Mouse (Mus musculus) thymus, postnatal 25 days (tissue): ENCODE results near the gene Pcna.
"Not testable (repeated sequence)": the region's sequence is repeated elsewhere in the genome, so short reads cannot be mapped to it uniquely, and the experiment has no call there.

ENCODE experiments used
- DNase-seq: peaks from one replicate; pipeline ENCODE4 v3.0.0; 2022

Gene Pcna

DNA sequence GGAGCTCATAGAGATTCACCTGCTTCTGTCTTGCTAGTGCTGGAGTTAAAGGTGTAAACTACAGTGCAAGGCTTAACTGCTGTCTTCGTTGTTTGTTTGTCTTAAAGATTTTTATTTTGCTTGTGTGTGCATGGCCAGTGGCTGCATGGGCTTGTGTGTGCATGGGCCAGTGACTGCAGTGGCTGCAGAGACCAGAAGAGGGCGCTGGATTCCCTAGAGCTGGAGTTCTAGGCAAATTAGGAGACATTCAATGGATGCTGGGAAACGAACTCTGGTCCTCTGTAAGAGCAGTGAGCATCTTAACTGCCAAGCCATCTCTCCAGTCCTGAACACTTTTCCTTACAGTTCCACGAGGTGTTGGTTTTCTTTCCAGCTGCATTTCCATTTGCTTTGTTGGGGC lies 22.4 kb upstream of the Pcna start:
- no peak for DNase-seq

DNA sequence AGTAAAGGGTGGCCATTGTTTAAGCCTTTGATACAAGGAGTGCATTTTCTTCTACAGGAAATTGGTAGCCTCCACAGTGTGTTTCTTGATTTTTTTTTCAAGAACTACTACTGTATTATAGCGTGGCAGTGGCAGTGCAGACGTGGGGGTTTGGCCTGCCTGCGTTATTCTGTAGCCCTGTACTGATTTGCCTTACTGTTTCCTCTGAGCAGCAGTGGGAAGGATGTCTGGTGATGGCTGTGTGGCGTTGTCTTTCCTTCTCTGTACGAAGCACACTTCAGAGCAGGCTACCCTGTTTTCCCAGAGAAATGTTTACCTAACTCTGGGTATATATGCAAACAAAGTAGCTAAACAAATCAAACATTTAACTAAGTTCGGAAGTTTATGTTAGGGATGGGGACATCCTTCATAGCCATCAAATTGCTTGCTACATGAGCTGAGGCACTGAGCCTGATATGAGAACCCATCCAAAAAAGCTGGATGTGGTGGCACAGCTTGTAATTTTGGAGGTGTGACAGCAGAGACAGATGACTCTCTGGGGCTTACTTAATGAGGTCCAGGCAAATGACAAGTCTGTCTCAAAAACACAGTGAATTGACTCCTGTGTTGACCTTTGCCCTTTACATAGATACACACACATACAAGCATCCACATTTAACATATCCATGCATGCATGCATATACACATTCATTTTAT lies 19.7 kb upstream of the Pcna start:
- no peak for DNase-seq

DNA sequence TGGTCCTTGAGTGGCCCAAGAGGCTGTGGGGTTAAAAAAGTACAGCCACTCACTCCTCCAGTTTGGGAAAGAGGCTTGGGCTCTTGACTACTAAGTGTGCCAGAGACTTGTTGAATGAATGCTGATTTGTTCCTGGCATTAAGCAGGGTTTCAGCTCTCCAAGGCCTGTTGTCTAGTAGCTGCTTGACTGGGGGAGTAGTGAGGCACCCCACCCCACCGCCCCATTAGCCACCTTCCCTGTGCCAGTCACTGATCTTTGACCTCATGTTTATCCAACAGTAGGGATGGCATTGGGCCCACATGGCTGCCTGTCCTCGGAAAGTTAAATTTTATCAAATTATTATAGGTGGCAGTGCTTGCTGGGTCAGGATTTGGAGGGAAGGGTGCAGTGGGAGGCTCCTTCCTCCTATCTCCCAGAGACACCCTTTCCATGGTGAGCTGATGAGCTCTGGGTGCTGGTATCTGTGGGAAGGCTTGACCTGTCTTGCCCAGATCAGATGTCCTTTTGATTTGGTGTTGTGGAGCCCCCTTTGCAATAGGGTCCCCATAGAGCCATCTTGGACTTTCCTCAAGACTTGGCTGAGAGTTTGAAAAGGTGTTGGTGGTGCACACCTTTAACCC lies 17.3 kb upstream of the Pcna start:
- DNase-seq, result no peak

DNA sequence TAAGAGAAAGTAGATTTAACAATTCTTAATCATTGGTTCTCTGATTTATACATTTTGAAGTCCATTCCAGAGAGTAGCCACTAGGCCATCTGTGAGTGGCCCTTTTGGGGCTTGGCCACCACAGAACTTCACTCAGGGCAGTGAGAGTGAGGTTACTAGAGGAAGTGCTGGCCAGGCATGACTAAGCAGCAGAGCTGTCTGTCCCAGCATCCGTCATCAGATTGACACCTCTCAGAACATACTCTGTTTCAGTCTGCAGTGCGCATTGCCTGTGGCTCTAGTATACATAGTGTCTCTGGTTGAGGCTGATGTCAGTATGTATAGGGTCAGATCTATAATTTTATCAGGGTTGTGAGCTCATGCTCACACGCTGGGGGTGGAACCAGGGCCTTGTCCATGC lies 16.1 kb upstream of the Pcna start:
- no peak for DNase-seq

DNA sequence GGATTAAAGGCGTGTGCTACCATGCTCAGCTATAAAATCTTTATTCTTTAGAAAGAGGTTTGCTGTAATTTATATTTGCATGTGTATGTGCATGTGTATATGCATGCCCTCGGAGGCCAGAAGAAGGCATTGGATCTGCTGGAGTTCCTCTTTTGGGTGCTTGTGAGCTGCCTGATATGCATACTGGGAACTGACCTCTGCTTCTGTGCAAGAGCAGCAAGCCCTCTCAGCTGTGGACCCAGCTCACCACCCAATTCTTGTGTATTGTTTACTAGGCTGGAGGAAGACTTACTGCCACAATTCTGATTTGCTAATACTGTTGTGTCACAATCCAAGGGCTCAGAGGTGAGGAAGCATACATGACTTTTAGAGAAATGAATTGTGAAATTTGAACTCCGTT lies 13.0 kb upstream of the Pcna start:
- DNase-seq, result no peak

DNA sequence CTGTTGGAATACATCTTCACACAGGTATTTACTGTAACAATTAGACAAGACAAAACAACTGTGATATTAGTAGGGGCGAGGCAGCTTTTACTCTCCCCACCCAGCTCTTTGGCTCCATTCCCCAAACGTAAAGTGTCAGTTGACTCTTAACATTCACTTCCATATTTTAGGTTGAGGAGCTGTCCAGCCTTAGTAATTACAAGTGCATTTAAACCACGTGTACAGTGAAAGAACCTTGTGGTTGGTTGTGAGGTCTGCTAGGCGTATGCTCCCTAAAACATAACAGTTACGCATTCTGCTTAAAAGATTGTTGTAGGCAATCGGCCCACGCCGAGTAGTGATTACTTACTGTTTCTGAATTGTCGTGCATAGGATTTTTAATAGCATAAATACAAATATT lies 12.1 kb upstream of the Pcna start:
- no peak for DNase-seq

DNA sequence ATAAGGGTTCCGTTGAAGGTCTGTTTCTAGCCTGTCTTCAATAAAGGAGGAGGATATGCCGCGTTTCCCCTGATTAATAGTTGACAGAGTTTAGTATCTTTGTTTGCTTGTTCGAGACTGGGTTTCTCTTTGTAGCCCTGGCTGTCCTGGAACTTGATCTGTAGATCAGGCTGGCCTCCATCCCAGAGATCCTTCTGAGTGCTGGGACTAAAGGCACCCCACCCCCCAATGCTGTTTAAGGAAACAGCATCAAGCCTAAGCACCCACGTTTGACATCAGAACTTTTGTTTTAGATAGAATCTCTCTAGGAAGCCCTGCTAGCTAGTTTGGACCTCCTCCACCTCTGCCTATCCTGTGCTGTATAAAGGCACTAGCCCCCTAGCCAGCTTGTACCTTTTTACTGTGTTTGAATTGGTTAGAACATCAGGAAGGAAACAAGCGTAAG lies 11.2 kb upstream of the Pcna start:
- no peak for DNase-seq

DNA sequence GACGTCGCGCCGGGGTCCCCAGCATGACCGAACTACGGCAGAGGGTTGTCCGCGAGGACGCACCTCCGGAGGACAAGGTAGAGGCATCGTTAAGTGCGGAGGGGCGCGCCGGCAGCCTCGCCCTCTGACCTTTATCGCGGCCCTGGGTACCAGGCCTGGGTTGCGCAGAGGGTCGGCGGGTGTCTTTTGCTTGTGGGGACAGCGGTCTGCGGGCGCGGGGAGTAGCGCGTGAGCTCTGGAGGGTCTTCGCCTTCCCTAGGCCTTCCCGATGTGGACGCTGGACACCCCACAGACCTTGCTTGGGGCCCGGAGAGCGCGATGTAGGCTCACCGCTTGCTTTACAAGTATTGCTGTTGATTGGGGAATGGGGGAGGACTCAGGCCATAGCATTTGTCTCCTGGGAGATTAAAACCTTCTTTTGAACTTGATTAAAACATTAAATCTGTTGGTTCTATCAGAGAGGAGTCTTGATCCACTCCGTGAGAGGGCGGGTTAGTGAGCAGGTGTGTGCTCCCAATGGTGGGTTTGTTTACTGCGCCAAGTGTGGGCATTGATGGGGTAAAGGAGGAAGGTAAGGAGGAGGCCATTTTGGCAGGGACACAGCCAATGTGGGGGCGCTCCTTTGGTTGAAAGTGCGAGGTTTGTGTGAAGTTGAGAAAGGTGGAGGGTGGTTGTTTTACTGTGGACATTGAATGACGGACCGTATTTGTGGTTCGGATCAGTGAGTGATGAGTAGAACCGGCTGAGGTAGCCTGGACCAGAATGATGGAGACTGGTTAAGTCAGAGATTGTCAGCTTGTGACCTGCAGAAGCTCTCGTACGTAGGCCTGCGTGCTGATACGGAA lies 10.5 kb upstream of the Pcna start:
- peak; percentile 66 for DNase-seq

DNA sequence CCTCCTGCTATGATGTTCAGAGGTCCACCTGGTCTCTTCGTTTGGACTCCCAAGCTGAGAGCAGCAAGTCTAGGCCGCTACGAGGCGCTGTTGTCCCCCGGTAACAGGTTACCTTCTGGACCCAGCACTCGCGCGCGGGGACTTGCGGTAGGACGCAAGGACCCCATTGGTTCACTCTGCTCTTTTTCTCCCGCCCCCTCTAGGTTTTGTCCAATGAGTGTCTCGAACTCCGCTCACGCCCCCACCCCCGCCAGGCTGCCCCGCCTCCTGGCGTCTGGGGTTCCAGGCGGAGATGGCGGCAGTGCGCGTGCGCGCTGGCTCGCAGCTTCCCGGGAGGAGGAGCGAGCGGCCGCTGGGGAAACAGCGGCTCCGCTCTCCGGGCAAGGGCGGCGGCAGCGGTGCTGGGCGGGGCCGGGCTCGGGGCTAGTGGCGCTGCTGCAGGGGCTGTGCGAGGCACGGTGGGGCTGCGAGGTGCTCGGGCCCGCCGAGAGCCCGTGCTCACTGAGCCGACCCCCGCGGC lies 9.8 kb upstream of the Pcna start, which contains the start of gene Cds2:
Gene Cds2, plus strand, starts transcription at position 270 of the 520 bp plus-strand sequence.
- peak; percentile 99 for DNase-seq

DNA sequence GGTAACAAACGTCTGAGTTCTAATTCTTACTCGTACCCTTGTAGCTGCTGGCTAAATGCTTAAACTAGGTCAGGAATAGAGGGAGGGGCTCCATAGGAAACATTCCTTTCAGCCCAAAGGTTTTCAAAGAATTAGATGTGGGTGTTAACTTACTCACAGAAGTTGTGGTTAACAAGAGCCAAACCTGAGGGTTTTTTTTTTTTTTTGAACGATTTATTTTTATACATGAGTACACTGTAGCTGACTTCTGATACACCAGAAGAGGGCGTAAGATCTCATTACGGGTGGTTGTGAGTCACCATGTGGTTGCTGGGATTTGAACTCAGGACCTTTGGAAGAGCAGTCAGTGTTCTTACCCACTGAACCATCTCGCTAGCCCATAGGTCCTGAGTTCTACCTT lies 9.1 kb upstream of the Pcna start:
- no peak for DNase-seq

DNA sequence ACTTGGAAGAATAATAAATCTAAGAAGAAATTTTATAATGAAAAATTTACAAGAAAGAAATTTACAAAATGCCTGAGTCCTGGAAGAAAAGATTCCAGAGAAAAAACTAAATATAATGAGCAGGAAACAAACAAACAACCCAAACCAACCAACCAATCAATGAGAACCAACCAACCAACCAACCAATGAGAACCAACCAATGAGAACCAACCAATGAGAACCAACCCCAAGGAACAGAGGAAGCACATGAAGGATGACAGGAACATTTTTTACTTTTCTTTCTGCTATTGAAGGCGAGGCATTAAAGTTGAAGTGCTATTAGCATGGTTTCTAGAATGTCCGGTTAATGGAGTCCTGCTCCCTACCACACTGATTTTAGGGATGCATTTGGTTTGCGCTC lies 7.5 kb upstream of the Pcna start:
- no peak for DNase-seq

DNA sequence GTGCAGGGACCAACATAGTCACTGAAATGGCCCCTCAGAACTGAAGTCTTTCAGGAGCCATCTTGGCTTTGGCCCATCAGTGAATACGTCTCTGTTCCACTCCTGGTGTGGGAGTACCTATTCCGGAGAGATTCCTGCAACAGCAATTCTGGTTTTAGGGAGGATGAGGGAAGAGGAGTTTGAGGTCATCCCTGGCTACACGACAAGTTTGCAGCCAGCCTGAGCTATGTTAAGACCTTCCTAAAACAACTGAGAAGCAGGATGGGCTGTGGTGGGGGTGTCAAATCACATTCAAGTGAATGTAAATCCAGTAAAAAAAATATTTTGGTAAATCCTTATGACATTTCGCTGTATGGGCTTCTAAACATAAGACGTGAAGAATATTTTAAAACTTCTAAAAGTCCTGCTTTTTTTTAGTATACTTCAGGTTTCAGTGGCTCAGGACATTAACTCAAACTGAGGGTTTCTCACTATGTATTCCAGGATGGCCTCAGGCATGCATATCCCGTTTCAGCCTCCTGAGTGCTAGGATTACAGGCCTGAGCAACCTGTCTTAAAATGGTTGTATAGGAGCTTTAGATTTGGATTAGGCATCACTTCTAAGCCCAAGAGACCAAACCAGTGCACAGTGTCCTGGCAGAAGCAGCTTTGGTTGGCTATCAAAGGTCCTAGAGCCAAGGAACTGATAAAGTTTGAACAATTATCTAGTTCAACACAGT lies 4.4 kb upstream of the Pcna start:
- no peak for DNase-seq

DNA sequence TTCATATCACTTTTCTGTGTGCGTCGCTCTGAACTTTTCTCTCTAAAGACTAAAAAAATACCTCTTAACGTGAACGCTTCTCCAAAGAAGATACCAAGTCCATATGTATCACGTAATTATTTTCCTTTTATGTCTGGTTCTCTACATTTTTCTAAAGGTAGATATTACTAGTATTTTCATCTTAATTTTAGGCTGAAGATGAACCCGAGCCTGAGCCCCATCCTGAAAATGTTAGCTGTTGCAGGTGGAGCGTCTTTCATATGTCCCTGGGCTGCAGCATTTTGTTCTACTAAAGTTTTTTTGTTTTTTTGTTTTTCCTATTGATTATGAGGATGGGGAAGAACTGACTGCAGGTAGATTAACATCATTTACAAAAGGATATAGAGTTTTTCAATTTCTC lies 489 bp upstream of the Pcna start:
- no peak for DNase-seq

DNA sequence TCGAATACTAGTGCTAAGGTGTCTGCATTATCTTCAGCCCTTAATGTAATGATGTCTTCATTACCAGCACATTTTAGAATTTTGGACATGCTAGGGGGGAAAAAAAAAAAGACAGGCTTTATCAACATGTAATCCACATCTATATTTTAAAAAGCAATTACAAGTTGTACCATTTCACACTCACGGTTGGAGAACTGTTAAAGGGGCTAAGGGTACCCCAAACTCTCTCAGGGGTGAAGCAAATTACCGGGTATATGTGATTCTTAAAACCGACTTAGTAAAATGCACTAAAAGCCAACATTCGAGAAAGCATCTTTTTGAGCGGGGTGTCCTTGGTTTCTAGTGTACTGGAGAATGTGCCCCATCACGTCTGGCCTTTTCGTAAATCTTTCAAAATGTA lies 1.2 kb downstream of the Pcna start:
- DNase-seq, result no peak

DNA sequence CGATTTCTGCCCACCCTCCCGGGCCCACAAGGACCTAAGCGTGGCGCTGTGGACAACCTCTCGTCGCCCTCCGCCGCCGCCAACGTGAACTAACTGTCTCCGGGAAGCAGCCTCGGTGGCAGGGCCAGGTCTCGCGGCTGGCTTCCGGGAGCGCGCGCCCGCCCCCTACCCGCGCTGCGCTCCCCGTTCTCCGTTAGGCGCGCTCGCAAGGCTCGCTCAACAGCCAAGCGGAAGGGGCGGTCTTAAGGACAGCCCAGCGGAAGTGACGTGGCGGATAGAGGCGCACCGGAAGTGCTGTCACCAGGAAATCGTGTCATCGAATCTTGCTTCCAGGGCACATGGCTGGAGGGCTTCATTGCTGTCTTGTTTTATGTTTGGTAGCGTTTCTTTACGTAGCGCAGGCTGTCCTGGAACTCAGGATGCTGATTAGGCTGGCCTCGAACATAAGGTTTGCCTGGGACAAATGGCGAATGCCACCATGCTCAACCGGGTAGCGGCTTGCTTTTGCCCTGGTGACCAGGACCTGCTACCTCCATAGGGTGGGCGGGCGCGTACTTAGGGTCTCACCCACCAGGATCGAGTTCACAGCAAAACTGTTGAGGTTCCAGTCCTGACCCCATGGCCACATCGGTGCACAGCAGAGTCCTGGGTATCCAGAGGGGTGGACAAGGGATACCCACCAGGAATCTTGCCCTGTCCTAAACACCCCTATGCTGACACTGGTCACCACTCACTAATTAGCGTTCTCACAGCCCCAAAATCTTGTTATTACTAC lies 5.4 kb downstream of the Pcna start, which contains the start of gene Tmem230:
Gene Tmem230, minus strand, starts transcription at position 269 of the 775 bp plus-strand sequence.
- DNase-seq, result peak; percentile 96

DNA sequence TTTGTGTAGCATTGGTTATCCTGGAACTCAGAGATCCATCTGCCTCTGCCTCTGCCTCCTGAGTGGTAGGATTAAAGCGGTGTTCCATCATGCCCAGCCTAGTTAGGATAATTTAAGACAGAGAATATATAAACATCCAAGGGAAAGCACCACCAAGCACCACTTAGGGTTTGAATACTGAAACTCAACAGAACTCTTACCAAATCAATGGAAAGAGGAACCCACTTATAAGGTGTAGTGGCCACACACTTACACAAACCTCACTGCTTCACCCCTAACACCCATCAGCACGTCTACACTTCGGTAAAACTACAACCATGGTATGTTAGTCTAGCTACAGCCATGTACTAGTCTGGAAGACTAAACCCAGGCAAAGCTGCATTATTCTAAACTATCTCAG lies 9.7 kb downstream of the Pcna start:
- no peak for DNase-seq

DNA sequence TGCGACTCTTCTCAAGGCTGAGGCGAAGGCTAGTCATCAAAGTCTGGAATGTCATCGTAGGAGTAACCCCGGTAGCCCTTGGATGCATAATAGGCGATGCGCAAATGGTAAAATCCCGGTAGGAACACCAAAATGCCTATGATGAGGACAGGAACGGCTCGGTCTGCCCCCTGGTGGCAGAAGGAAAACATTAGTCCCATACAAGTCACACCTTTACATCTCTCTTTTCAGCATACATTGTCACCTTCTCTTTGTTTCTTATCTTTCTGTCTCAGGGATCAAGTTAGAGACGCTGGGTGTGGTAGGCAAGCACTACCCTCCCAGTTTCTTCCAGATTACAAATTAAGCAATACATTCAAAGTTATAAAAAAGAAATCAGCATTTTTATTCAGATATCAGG lies 12.7 kb downstream of the Pcna start:
- DNase-seq, result peak; percentile 38

DNA sequence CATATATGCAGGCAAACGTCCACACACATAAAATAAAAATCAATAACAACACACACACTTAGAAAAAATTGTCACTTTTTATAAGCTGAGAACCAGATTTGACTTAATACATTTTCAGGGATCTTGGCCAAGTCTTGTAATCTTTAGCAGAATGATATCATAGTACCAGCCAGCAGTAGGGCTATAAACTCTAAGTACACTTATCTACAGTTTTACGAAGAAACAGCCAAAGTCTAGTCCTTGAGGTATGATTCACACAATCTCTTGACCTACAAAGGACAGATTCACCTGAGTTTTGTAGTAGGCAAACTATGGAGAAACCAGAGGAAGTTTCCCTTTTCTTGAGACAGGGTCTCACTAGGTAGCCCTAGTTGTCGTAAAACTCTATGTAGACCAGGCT lies 13.7 kb downstream of the Pcna start:
- not testable (repeated sequence) for DNase-seq

DNA sequence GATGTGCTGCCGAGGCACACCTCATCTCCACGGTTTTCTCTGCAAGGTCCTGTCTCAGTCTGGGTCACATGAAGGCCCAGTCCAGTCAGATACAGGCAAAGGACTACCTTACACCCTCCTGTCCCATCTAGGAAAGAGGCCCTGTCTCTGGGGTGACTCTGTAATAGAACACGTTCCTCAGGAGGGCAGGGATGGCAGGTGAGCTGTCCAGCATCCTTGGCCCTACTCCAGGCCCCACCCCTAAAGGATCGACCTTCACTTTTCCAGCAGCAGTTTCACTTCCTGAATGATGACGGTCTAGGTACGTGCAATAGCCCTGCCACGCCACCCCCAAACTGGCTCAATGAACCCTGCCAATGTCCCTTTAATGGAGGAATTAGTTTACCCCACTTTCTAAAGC lies 17.1 kb downstream of the Pcna start:
- no peak for DNase-seq

DNA sequence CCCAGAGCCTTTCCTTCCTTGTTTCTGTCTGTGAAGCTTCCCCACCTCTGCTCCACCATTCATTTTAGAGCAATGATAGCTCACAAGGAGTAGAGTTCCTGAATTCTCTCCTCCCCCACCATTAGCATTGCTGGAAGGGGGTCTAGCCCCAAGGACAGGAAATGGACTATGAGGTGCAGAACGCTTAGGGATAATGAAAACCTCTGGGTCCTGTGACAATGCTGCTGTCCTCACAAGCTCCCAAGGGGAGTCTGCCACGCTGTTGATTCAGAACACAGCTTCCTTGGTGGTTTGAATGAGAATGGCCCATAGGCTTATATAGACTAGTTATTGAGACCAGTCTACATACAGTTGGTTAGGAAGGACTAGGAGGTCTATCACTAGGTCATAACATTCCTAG lies 17.8 kb downstream of the Pcna start:
- no peak for DNase-seq

DNA sequence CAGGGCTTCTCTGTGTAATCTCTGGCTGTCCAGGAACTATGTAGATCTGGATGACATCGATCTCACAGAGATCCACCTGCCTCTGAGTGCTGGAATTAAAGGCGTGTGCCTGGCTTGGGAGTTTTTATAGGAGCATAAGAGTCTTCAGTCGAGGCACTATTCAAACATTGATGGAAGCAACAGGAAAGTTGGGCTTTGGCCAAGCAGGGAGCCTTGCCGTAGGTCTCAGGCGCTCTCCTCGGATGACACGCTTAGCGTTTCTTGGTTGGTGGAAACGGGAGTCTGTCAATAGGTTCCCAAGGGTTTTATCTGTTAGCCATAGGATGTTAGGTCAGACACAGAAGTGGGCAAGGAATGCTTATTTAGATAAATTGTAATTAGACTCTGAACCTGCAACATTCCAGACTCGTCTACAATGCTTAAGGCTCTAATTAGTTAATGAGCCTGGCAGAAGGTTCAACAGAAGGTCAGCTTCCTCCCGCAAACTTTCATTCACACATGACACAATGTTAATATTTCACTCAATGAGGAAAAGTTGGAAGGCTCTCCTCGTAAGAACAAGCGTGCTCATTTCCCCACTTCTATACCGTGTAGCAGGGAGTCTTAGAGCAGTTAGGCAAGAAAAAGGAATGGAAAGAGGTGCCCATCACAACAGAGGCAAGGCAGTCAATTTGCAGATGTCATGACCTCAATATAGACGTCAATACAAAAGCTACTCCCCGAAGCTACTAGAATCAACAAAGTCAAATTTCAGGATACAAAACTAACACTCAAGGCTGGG lies 18.9 kb downstream of the Pcna start:
- no peak for DNase-seq
